Mouse (Mus musculus): ENCODE measurements around the gene Dusp6. TPM values are rescaled to one million over a fixed set of nuclear protein-coding genes. Genes with fewer than 3 reads are reported as not detected.

The Dusp6 gene
- polyA plus RNA-seq (2015; fragmentation: Nextera tagmentation; extraction: Ambion mirVana), result 47.2 and 50.6 TPM in 2 replicates

GRCm38 (mm10) chr10:99262867-99263379 is at the start of gene Dusp6:
Gene Dusp6, plus strand, starts transcription at chr10:99263231.

Other genes starting within 250 kb of the Dusp6 start
- gene Poc1b, start 156.2 kb upstream of the Dusp6 start, polyA plus RNA-seq (2015; fragmentation: Nextera tagmentation; extraction: Ambion mirVana), result 5.2 and 5.5 TPM in 2 replicates
- gene Galnt4, start 155.1 kb upstream of the Dusp6 start, polyA plus RNA-seq (2015; fragmentation: Nextera tagmentation; extraction: Ambion mirVana), result 4.2 and 5.0 TPM in 2 replicates
- not detected in 2 replicates for gene Phxr2, start 136.9 kb upstream of the Dusp6 start, polyA plus RNA-seq (2015; fragmentation: Nextera tagmentation; extraction: Ambion mirVana)

Data from skeletal muscle tissue, postnatal 0 days (tissue).